Mouse (Mus musculus) G1E (cell line): ENCODE data around the gene Dync1li1. TPM values are rescaled to one million over a fixed set of nuclear protein-coding genes. Genes with fewer than 3 reads are reported as not detected.

Experiments
- ATAC-seq: 2 replicates; pipeline ENCODE4 v1.8.0; 2016; ENCODE audit warnings: mild to moderate bottlenecking; ENCODE audit not compliant: insufficient number of reproducible peaks, poor library complexity, low FRiP score, severe bottlenecking; ENCODE audit errors: extremely low read depth
- DNase-seq: peaks from one replicate; pipeline ENCODE4 v3.0.0; 2012; ENCODE audit warnings: low spot score
- H3K27me3 ChIP-seq: 2 replicates; pipeline ENCODE4 v1.6.1; 2012; ENCODE audit warnings: mild to moderate bottlenecking, low read length, inconsistent platforms; ENCODE audit not compliant: insufficient read depth
- H3K36me3 ChIP-seq: replicated peaks from 2 replicates; pipeline ENCODE3; 2012; ENCODE audit warnings: mild to moderate bottlenecking, inconsistent platforms
- H3K4me1 ChIP-seq: 2 replicates; pipeline ENCODE4 v1.6.1; 2012; ENCODE audit warnings: low read depth, low read length, inconsistent platforms, mixed read lengths; ENCODE audit not compliant: insufficient read depth
- H3K4me3 ChIP-seq: 2 replicates; pipeline ENCODE4 v1.5.1; 2012; ENCODE audit warnings: low read depth, mild to moderate bottlenecking, inconsistent platforms, low read length, moderate library complexity, mixed read lengths
- H3K9me3 ChIP-seq: replicated peaks from 2 replicates; pipeline ENCODE4 v1.6.1; 2012; ENCODE audit warnings: inconsistent platforms
- CTCF ChIP-seq: IDR thresholded peaks from 2 replicates; pipeline ENCODE4 v1.5.1; 2012; ENCODE audit warnings: low read depth, low read length, inconsistent platforms, mixed read lengths
- GATA1 ChIP-seq: IDR thresholded peaks from 2 replicates; pipeline ENCODE4 v1.6.1; 2012; ENCODE audit warnings: borderline replicate concordance, low read length, inconsistent platforms, mixed read lengths
- GATA2 ChIP-seq: IDR thresholded peaks from 2 replicates; pipeline ENCODE4 v1.6.1; 2012; ENCODE audit warnings: low read depth, low read length, inconsistent platforms, borderline replicate concordance
- POLR2AphosphoS5 ChIP-seq: IDR thresholded peaks from 2 replicates; pipeline ENCODE4 v1.6.1; 2012; ENCODE audit warnings: low read depth, low read length, inconsistent platforms; ENCODE audit not compliant: insufficient replicate concordance
- TAL1 ChIP-seq: conservative IDR thresholded peaks from 2 replicates; pipeline ENCODE4 v1.6.1; 2012; ENCODE audit warnings: low read depth, low read length, inconsistent platforms, mixed read lengths
- polyA plus RNA-seq: library from polyadenylated mRNA; stranded (reverse); fragments of >175 nt; gene quantifications from 2 replicates; pipeline ENCODE4 v1.2.3, GENCODE M21; 2012
- total RNA-seq, 2 experiments: library from RNA; stranded (forward) in 1 of 2; stranded (reverse) in 1 of 2; fragments of 200-1000 nt in 1 of 2; fragments of >200 nt in 1 of 2; fragmentation: Nextera tagmentation in 1 of 2; gene quantifications; 2 replicates each; pipeline ENCODE4 v1.2.3; 2014 to 2017

Dync1li1 gene
- total and polyA plus RNA-seq, 3 experiments: 21.2 to 57.2 (median 34.8) TPM

DNA sequence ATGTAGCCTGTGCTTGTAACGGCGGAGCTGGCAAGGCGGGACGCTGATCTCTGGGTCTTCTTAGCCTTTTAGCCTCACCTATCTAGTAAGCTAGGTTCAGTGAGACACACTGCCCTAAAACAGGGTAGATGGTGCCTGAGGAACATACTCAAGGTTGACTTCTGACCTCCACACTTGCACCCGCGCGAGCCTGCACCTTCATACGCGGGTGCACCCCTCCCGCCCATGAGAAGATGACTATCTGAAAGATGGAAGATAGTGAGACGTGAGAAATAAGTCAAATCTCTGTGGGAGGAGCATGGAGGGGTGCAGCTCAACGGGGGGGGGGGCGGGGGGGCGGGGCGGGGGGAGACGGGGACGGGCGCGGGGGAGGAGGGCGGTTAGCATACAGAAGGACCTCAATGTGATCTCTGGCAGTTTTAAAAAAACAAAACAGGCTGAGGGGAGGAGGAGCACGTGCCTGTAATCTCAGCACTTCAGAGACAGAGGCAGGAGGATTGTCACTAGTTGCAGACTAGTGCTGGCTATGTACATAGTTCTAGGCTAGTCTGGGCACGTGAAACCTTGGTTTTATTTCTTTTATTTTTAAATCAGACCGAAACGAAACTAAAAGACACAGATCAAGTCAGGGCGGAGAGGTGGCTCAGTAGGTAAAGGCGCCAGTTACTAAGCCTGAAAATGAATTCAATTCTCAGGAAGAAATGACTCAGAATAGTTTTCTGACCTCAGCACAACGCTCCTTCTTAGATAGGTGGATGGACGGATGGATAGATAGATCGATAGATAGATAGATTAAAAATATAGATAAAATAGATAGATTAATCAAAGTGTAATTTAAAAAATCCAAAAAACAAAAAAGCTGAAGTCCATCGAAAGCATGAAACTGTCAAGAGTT, 41.6 kb downstream of the Dync1li1 start:
- no peak for ATAC-seq
- no peaks in the 10 kb centered on the region for H3K9me3 ChIP-seq
- H3K4me1 ChIP-seq: peaks cover 47% of the 10 kb centered on the region

DNA sequence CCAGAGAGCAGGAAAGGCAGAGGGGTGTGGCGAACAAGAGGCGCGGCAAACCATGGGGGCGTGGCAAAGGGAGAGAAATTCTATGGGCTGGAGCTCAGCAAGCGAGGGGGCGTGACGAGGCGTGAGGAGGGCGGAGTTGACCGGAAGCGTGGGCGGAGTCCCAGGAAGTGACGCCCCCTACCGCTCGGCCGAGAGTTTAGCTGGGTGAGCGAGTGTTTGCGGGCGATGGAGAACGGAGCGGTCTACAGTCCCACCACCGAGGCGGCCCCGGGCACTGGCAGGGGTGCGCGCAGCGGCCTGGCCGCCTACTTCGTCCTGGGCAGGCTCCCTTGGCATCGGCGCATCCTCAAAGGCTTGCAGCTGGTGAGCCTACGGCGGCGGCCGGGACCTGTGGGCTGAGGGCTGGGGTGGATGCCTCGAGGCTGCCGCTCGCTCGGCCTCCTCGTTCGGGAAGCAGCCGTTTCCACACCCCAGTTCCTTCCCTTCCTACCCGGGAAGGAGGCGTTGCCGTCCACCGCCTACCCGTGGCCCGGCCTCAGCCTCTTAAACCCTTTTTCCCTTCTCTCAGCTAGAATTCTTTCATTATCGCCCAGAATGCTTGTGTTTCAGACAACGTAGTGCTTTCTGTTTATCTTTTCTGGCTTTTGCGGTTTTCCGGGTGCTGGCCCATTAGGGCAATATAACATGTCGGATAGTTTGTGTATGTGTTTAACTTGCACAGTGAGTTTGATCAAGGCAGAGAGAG, 42.6 kb downstream of the Dync1li1 start, which contains the start of gene Cmtm6:
Gene Cmtm6, plus strand, starts transcription at position 106 of the 745 bp plus-strand sequence.
- Histone ChIP-seq H3K4me3 (peak within 1 kb of the TSS; percentile 98), H3K36me3 (peaks cover 23% of the 10 kb centered on the region), H3K4me1 (peaks cover 47% of the 10 kb centered on the region), H3K27me3 (no peaks in the 10 kb centered on the region), H3K9me3 (no peaks in the 10 kb centered on the region)
- DNase-seq (peak; percentile 81), ATAC-seq (peak; percentile 83)
- TF ChIP-seq CTCF (no peak), TAL1 (0 out of 2 replicates have a peak, but pooled peaks have one; percentile 6), POLR2AphosphoS5 (no peak), GATA2 (no peak), GATA1 (no peak)

More for the DNA sequence above, 41.6 kb downstream of the Dync1li1 start:
- Histone ChIP-seq H3K36me3 (peaks cover 28% of the 10 kb centered on the region), H3K4me3 (peak overlapping the region; percentile 98), H3K27me3 (no peaks in the 10 kb centered on the region)
- DNase-seq: no peak
- TF ChIP-seq GATA2 (no peak), GATA1 (no peak), TAL1 (no peak), POLR2AphosphoS5 (no peak), CTCF (no peak)

- Histone ChIP-seq H3K27me3 (no peaks in the 10 kb centered on the region), H3K4me1 (peaks cover 52% of the 10 kb centered on the region), H3K4me3 (peak overlapping the region; percentile 98), H3K9me3 (no peaks in the 10 kb centered on the region), H3K36me3 (peaks cover 30% of the 10 kb centered on the region)
- no peak for TF ChIP-seq TAL1
- no peak for TF ChIP-seq GATA2
- no peak for TF ChIP-seq CTCF
- no peak for TF ChIP-seq POLR2AphosphoS5
- ATAC-seq (no peak), DNase-seq (peak; percentile 21)
Measured at GRCm38 (mm10) chr9:114731871-114732682, 43.5 kb downstream of the Dync1li1 start.

DNA sequence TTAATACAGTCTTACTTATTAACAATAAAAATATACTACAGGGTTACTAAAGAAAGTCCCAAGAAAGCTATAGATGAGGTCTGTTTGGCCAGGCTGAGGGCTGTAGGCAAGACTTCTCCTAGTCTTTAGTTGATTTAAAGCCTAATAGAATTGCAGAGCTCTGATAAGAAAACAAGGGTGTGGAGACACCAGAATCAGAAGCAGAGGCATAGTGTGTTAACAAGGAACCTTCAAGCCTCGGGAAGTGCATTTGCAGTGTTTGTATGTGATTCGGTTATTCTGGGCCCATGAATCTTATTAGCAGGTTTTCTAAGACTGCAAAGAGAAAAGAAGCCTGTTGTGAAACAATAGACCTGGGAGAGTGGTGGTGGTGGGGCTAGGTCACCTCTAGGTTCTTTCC, 44.6 kb downstream of the Dync1li1 start:
- peak overlapping the region; percentile 44; the same call in 1 of the 2 replicates for H3K4me3 ChIP-seq
- DNase-seq: no peak

GRCm38 (mm10) chr9:114736442-114736841, 47.9 kb downstream of the Dync1li1 start:
- DNase-seq (no peak), ATAC-seq (no peak)
- H3K4me1 ChIP-seq: peaks cover 39% of the 10 kb centered on the region
- H3K36me3 ChIP-seq: peaks cover 74% of the 10 kb centered on the region
- no peak overlapping the region for H3K4me3 ChIP-seq
- no peaks in the 10 kb centered on the region for H3K27me3 ChIP-seq
- TF ChIP-seq CTCF: no peak
- no peak for TF ChIP-seq GATA1
- TF ChIP-seq TAL1: no peak
- TF ChIP-seq POLR2AphosphoS5: no peak
- TF ChIP-seq GATA2: no peak
- no peaks in the 10 kb centered on the region for H3K9me3 ChIP-seq

More for the DNA sequence above, 44.6 kb downstream of the Dync1li1 start:
- Histone ChIP-seq H3K27me3 (no peaks in the 10 kb centered on the region), H3K36me3 (peaks cover 42% of the 10 kb centered on the region), H3K4me1 (peaks cover 49% of the 10 kb centered on the region), H3K9me3 (no peaks in the 10 kb centered on the region)
- ATAC-seq: no peak
- no peak for TF ChIP-seq CTCF
- TF ChIP-seq GATA2: no peak
- TF ChIP-seq GATA1: no peak
- no peak for TF ChIP-seq POLR2AphosphoS5
- TF ChIP-seq TAL1: no peak
